Mouse (Mus musculus) urinary bladder, postnatal 14 days (tissue): ENCODE data around the gene AU040320.

Source experiments
- DNase-seq: peaks from one replicate; pipeline ENCODE4 v3.0.0; 2021; ENCODE audit warnings: low spot score

The AU040320 gene

GRCm38 (mm10) chr4:126750046-126750683 lies 3.2 kb upstream of the AU040320 start:
- DNase-seq, result peak; percentile 54

- DNase-seq, result no peak
Observed at GRCm38 (mm10) chr4:126750863-126751555, 2.3 kb upstream of the AU040320 start.

DNA sequence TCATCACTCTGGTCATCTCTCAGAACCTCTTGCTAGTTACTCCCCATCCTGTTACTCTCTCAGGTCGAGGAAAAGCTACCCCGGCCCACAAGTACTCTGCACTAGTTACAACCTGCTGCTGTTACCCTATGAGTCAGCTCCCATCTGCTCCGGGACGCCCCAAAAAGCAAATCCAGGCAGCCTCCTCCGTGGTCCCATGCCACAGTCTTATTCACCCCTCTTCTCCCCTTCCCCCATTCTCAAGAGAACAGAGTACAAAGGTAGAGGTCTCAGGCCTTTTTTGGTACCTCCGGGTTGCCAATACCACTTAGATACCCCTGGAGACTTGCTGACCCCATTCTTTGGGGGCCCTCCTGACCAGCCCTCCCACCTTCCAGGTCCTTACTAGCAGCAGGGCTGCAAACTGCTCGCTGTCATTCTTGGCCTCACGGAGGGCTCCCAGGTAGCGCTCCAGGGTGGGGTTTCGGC lies 1.8 kb upstream of the AU040320 start:
- no peak for DNase-seq

GRCm38 (mm10) chr4:126752024-126752607 lies 1.2 kb upstream of the AU040320 start:
- DNase-seq, result no peak

DNA sequence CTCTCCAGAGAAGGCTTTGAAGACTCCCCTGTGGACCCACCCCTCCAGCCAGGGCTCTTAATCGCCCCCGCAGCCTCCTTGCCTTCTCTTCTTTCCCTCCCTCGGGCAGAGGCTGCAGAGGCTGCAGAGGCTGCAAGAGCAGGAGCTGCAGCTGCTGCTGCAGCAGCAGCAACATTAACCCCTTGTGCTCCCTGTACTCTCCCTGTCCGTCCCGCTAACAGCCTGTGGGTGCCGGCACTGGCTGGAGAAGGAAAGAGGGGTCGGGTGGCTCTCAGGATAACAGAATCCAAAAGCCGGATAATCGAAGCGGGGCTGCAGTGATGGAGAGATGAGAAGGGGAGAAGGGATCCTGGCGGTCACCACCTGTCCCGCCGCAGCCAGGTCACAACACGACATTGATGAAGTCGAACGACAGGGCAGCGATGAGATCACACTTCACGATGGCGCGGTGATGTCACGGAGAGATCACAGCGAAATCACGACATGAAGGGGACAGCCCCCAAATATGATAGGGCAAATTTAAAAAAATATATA lies 669 bp upstream of the AU040320 start:
- no peak for DNase-seq

GRCm38 (mm10) chr4:126754231-126754611 lies 877 bp downstream of the AU040320 start:
- DNase-seq, result no peak

DNA sequence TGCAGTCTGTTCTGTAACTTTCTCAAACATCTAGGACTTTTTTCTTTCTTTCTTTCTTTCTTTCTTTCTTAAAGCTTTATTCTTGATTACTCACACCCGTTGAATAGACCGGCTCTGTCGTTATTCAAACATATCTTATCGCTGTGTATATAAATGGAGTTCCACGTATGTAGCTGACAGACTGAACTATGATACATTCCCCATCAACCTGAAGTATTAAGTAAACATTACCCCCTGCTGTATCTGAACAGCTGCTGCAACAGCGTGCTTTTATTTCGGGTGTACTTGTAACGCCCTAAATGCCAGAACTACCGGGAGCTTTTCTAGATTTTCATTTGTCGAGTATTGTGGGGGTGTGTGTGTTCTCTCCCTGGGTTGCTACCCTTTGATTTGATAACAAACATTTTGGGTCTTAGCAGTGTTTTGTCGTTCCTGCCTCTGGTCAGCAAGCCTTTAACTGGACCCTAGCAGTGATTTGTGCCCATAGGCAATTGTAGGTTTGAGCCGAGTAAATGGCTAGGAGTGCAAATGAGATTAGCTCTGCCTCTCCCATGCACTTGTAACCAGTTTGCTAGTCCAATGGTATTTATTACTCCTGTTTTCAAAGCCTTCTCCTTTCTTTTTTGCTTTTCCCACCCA lies 1.5 kb downstream of the AU040320 start:
- no peak for DNase-seq

DNA sequence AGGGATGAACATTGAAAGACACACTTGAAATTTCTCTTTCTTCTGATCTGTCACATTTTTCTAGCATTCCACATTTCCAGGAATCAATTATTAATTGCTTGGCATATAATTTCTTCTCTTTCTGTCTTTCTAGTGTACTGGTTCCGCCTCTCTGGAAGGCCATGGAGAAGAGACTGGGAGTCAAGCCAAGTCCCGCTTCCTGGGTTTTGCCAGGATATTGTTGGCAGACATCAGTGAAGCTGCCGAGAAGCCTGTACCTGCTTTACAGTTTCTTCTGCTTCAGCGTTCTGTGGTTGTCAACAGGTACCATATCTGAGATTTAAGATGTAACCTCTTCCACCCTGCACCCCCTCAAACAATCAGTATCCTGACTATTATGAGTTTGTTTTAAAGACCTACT lies 3.4 kb downstream of the AU040320 start:
- DNase-seq, result peak; percentile 36

- DNase-seq, result no peak
Observed at GRCm38 (mm10) chr4:126758299-126758698, 5.0 kb downstream of the AU040320 start.

DNA sequence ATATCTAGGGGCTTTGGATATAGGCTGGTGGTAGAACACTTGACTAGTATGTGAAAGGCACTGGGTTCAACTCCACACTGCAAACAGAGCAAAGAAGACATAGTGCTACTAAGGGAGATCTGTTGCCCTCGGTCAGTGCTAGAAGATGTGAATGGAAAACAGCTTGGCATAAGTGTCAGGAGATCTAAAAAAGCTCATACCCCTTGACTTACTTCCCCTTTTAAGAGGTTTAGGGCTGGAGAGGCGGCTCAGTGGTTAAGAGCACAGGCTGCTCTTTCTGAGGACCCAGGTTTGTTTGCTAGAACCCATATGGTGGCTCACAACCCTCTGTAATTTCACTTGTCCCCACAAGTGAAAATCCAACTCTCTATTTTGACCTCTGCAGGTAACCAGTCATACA lies 6.1 kb downstream of the AU040320 start:
- no peak for DNase-seq

DNA sequence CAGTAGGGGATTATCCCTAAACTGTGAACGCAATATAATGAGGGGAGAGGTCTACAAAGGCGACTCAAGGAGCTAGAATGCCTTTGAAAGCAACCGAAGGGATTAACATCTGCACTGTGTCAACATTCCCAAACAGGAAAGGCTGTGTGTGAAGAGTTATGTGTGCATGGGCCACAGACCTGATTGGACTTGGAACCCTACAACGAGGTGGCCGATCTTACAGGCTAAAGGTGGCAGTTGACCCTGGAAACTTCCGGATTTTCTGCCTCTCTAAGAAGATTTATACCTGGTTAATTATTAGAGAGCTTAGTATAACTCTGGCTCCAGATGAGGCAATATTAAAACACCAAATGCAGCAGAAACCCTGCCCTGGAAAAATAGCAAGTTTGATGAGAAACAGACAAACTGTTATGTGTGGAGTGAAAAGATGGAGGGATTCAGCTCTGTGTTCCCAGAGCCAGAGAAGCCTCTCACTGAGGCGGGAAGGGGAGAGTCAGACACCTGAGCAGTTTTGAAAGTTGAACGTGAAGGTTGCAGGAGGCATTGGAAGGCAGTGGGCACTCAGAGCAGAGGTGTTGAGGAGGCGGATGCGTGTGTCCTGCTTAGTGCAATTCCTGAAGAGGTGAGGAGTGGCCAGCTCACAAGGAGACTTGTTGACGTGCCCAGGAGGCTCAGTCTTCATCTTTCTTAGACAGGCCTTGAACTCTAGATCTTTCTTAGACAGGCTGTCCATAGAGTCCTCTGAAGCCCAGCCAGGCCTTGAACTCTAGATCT lies 9.4 kb downstream of the AU040320 start:
- no peak for DNase-seq

DNA sequence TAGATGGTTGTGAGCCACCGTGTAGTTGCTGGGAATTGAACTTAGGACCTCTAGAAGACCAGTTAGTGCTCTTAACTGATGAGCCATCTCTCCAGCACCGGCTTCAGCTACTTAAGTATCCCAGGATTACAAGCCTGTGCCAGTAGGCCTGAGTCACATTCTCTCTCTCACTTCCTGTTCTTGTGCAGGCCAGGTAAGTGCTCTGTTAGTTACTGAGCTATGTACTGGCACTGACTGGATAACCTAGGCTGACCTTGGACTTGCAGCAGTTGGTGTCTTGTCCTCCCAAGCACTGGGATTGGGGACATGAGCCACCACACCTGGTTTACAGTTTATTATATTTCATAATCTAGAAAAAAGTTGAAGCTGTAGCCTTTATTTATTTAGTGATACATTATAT lies 10.1 kb downstream of the AU040320 start:
- no peak for DNase-seq

DNA sequence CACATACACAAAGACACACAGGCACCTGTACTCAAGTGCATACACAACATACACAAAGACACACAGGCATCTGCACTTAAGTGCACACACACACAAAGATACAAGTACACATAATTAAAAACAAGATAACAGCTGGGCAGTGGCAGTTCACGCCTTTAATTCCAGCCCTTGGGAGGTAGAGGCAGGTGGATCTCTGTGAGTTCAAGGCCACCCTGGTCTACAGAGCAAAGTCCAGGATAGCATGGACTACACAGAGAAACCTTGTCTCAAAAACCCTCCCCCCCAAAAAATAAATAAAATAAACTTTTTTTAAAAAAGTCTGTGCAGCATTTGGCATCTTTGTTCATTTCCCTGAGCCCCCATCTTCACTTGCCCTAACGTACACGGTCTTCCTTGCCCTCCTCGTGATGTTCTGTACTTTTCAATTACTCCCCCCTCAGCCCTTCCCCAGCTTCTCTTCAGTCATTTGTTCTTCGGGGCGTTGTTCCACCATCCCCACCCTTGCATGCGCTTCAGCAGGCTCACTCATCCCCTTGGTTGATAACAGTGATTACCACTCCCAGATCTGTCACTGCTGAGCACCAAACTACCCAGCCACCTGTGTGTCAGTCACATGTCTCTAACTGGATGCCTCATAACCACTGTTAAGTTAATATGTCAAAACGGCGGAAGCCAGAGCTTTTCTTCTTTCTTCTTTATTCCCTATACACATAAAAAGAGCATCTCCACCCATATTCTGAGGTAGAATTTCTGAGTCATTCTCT lies 16.6 kb downstream of the AU040320 start:
- DNase-seq, result no peak

- no peak for DNase-seq
Observed at GRCm38 (mm10) chr4:126770831-126771230, 17.5 kb downstream of the AU040320 start.

- no peak for DNase-seq
Observed at GRCm38 (mm10) chr4:126773871-126774270, 20.5 kb downstream of the AU040320 start.

DNA sequence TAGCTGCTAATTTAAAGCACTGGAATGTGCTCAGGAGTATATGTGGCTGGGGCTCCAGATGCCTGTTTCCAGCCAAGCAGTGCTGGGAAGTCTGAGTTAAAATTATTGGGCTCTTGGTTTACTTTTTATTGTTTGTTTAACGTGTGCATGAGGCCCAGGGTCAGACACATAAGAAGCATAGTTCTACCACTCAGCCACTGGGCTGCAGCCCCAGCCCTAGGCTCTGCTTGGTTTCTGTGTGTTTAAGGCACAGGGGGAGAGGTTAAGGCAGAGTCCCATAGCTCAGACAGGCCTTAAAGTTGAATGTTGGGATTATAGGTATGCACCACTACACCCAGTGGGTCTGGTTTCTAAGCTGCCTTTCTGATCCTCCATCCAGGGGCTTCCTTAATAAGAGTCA lies 21.8 kb downstream of the AU040320 start:
- no peak for DNase-seq

GRCm38 (mm10) chr4:126779148-126779581 lies 25.8 kb downstream of the AU040320 start:
- DNase-seq, result no peak

GRCm38 (mm10) chr4:126779826-126780775 lies 26.8 kb downstream of the AU040320 start:
- no peak for DNase-seq

GRCm38 (mm10) chr4:126781871-126782270 lies 28.5 kb downstream of the AU040320 start:
- DNase-seq, result no peak

DNA sequence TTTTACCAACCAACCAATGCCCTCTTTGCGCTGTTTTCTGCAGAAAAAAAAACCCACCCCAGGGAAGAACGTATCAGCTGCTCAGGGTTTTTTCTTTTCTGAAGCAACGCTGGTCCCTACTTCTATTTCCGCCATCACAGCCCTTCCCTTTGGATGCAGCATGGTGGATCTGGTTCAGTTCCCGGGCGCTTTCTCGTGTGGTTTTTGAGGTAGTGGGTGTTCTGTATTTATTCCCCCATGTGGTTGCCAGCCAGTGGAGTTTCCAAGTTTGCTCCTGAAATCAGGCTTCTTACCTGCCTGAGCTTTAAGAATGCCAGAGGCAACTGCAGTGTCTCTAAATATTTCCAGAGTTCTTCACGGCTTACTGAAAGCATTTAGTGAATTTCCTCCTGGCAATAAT lies 29.2 kb downstream of the AU040320 start:
- DNase-seq, result no peak
